Mouse (Mus musculus) spleen, postnatal 36 days (tissue): ENCODE data around the gene Mpz.
A peak's percentile ranks its signal among the peaks of the same experiment; 100 is the strongest.

Source experiments
- DNase-seq, 2 experiments: peaks; one replicate each; pipeline ENCODE4 v3.0.0; 2022; ENCODE audit warnings: low spot score in 2 of 2, mixed read lengths in 1 of 2

Mpz gene

DNA sequence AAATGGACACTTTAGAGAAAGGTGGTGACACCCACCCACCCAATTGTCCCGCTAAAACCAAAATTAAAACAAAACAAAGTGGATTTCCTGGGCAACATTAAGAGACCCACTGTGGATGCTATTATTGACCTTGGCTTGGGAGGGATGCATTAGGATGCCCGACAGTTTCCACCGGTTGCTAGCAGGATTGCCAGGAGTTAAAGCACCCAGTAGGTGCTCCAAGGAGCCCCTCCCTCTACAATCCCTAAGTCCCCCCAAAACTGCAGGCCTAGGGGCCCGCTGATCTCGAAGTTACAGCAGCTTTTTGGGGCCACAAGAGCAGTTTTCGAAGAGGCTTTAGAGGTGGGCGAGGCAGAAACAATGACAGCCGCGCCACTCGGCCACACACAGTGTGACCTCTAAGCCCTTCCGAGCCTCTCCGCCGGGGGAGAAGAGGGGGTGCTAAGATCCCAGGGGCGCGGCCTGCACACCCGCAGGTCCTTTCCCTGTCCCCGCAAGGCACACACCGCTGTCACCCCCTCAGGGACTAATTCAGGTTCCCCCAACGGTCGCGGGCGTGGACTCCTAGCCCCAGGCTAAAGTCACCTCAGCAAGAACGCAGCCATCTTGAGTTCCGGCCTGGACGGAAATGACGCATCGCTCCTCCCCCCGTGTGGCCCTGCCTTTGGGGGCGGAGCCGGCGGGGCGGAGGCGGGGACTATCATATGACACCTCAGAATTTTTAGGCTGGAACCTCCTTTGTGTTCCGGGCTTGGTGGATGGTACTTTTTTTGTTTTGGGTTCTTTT lies at the start of gene Mpz, which contains the start of gene Sdhc:
Gene Mpz (plus strand): TSS at position 738 of the 787 bp plus-strand sequence.
Gene Sdhc (minus strand): TSS at position 630 of the 787 bp plus-strand sequence.
- DNase-seq: peak; percentile 94 to 97

- no peak for DNase-seq
Measured at GRCm38 (mm10) chr1:171101033-171101432, 49.5 kb upstream of the Mpz start.

DNA sequence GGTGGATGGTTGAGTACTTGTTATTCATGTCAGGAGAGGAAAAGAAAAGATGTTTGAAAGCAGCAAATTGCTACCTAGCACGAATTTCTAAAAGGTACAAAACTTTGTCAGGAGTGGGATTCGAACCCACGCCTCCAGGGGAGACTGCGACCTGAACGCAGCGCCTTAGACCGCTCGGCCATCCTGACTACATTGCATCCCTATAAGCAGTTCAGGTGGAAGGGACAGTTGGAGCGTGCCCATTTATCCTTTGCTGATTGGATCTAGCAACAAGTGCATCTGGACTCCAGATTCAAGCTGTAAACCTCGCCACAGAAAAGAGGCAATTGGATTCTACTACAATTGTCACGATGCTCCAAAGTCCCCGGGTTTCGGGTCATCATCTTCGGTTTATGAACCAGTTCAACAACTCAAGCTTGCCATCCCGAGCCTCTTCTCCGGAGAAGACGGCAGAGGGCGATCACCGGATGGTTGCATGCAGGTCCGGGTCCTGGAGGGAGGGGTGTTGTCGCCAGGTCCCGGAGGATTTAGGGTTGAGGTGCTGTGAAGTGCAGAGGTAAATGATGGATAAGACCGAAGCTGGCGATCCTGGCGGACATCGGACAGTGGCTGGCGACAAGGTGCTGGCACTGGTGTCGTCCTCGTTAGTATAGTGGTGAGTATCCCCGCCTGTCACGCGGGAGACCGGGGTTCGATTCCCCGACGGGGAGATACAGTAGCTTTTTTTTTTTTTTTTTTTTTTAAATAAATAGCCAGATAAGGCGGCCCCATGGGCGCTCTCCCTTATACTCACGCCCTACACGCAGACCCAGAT lies 48.6 kb upstream of the Mpz start:
- peak; percentile 67 to 77 for DNase-seq

DNA sequence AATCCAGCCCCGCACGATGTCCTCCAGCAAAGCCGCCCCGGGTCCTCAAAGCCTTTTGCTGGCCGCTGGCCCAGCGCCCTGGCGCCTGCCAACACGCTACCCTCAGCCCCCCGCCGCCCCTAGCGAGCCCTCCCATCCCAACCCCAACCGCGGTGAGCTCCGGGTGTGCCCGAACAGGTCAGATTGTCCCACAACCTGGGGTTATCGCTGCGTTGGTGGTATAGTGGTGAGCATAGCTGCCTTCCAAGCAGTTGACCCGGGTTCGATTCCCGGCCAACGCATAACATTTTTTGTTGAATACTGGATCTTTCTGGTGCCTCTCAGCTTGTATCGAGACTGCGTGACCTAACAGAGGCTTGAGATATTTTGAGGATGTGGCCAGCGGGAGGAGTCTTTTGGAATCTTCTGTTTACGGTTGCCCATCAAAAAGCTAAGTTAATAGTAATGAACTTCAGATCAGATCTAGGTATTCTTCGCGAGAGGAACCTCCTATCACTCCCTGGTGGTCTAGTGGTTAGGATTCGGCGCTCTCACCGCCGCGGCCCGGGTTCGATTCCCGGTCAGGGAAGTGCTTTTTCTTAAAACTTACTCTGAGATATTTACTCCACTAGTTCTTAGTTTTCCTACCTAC lies 47.8 kb upstream of the Mpz start:
- peak; percentile 66 to 80 for DNase-seq

- DNase-seq: no peak
Measured at GRCm38 (mm10) chr1:171103179-171103840, 47.2 kb upstream of the Mpz start.

GRCm38 (mm10) chr1:171105226-171105625 lies 45.3 kb upstream of the Mpz start:
- DNase-seq: no peak

DNA sequence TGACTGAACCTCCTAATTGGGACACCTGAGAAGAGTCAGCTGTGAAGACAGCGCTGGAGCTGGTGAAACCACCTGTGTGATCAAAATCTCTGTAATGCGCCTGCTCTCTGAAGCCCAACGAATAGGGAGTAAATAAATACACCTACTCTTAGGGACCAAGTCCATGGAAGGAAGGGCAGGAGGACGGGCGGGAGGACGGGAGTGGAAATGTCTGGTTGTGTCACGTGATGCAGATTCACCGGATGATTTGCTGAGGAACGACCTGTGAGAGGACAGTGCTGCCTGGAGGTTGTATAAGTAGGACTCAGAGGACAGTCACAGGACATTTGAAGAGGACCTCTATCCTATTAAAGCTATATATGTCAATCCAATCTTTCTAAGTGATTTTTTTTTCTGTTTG lies 40.9 kb upstream of the Mpz start:
- DNase-seq: no peak

- no peak for DNase-seq
Measured at GRCm38 (mm10) chr1:171110659-171111019, 39.9 kb upstream of the Mpz start.

- peak; percentile 81 to 89 for DNase-seq
Measured at GRCm38 (mm10) chr1:171111020-171111780, 39.3 kb upstream of the Mpz start.

DNA sequence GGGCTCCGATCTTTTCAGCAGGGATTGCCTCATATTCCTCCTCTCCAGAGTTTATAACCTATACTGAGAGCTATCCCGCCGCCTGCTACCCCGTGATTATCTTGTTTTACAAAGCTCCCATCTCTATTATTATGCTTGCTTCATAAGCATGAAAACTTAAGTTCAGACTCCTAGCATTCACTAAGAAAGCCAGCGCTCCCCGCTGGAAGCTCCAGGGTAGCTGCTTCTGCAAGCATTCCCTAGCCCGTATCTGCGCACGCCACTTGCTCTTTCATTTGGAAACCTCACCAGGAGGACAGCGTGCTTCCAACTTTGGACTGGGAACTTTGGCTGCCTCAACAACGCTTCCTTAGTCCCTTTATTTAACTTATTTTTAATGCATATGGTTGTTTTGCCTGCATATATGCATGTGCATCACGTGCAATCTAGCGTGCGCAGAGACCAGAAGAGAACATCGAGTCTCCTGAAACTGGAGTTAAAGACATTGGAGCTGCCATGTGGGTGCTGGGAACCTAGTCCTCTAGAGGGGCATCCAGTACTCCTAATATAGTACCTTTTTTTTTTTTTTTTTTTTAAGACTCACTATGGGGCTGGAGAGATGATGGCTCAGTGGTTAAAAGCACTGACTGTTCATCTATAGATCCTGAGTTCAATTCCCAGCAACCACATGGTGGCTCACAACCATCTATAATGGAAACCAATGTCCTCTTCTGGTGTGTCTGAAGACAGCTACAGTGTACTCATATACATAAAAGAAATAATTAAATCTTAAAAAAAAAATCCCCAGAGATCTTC lies 38.5 kb upstream of the Mpz start:
- peak; percentile 9 to 27 for DNase-seq

DNA sequence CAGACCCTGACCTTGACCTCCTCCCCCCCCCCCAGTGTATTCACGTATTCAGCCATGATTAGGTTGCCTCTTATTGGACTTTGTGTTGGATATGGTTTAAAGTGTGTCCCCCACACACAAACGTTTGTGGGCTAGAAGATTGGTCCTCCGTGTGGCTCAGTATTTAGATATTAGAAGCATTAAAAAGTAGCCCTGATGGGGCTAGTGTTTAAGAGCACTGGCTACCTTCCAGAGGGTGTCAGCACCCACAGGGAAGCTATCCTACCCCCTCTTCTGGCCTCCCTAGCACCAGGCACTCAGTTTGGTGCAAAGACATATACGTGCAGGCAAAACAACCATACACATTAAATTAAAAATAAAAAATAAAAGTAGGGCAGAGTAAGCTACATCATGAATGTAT lies 37.5 kb upstream of the Mpz start:
- no peak for DNase-seq

- DNase-seq: peak; percentile 53 to 66
Measured at GRCm38 (mm10) chr1:171113873-171114299, 36.6 kb upstream of the Mpz start, which contains the start of gene Cfap126. Gene Cfap126 (plus strand): TSS chr1:171113918.

- no peak for DNase-seq
Measured at GRCm38 (mm10) chr1:171116280-171116679, 34.2 kb upstream of the Mpz start.

DNA sequence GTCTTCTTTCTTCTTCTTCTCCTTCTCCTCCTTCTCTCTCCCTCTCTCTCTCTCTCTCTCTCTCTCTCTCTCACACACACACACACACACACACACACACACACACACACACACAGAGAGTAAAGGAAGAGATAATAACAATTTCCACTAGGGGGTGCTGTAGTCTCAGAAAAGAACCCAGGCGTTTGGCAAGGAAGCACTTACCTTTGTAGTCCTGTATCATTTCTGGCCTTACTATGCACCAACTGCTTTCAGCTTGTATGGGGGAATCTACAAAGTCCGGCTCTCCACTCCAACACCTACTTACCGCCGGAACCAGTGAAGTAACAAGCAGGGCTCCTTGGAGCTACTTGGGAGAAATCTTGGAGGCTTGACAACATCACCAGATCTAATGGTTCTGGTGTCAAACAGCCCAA lies 32.2 kb upstream of the Mpz start:
- DNase-seq: peak; percentile 59 to 76

DNA sequence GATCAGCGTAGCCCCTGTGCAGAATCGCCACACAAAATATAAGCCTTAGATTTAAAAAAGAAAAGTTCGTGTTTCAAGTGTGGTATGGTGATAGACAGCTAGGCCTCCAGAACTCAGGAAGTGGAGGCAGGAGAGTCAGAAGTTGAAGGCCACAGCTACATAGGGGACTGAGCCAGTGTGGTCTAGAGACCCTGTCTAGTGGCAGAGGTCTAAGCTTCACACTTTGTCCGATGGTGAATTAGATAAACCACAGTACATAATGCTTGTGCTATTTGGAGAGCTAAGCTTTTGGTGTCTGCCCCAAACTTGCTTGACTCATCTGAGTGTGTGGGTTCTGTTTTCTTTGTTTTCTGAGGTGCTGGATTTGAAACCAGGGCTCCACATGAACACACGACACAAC lies 31.5 kb upstream of the Mpz start:
- DNase-seq: no peak

GRCm38 (mm10) chr1:171119405-171119804 lies 31.1 kb upstream of the Mpz start:
- DNase-seq: no peak

GRCm38 (mm10) chr1:171120893-171121292 lies 29.6 kb upstream of the Mpz start:
- DNase-seq: no peak

DNA sequence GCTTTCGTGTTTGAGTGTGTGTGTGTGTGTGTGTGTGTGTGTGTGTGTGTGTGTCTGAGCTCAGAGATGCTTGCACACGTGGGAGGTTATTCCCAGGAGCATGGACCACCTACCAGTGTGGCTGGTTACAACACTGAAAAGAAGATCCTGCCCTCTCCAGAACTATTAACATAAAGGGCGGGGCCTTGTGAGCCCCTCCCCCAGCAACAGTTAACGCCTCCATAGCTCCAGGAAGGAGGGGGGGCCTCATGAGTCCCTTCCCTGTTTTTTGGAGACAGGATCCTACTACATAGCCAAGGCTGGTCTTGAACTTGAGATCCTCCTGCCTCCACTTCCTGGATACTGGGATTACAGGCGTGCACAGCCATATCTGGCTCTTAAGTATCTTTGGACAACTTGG lies 28.7 kb upstream of the Mpz start:
- no peak for DNase-seq

DNA sequence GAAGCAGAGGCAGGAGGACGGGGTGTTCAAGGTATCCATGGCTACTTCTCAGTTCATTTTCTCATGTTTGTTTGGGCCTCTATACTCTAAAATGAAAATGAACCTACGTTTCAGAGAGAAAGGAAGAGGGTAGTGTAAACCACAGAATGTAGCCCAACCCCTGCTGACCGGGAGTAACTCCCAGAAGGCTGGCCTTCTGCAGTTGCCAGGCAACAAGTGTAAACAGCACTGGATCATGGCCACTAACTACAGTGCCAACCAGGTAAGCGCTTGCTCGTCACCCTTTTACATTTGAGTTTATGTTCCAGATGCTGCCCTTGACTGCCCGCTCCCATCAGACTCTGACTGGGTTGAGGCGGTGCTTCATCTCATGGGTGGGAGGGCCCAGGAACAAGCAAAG lies 27.6 kb upstream of the Mpz start:
- peak in 1 of 2 experiments; percentile 34 for DNase-seq

DNA sequence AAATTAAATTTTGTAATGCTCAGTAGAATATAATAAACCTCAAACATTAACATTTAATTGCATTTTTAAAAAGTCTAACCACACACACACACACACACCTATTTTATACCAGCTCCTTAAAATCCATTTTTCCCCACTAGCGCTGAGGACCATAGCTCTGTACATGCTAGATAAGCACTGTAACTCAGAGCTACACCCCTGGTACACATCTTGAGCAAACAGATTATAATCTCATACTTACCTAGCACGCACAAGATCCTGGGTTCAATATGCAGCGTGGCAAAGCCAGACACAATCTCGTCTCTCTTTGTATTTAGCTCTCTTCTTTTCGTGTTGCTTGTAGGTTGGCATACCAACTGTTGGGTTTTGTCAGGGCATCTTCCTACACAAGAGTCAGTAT lies 26.1 kb upstream of the Mpz start:
- DNase-seq: no peak
